24 mouse cellular contexts compared by ENCODE assay signal in genomic region chr2:120514181-120514580, GRCm38 (mm10).
"Had no signal": no experiment of that assay in that cellular context is flagged by ENCODE, and none has a peak within 500 bp of the region (broad histone marks: within the 10 kb centered on the region; RNA-seq: fewer than 3 reads in every experiment).

No protein-coding gene starts in this region.

- H3K27ac ChIP-seq: gastrocnemius, adult 2 months; heart, adult 2 months; hindbrain, embryonic 10.5 days; hindbrain, embryonic 12.5 days; hindbrain, embryonic 14.5 days; intestine, embryonic 15.5 days; layer of hippocampus, adult 2 months; left cerebral cortex, adult 2 months; limb, embryonic 10.5 days; limb, embryonic 12.5 days; liver, embryonic 13.5 days; liver, embryonic 15.5 days had no signal

- H3K27me3 ChIP-seq: heart, embryonic 12.5 days; hindbrain, embryonic 12.5 days; intestine, embryonic 15.5 days; limb, embryonic 12.5 days; liver, embryonic 13.5 days; liver, embryonic 15.5 days had no signal

- DNase-seq: gastrocnemius, adult 2 months; gastrocnemius, postnatal 10 days; gastrocnemius, postnatal 25 days; heart, adult 2 months; heart, postnatal 10 days; heart, postnatal 4 days; kidney, adult 18-20 months; kidney, adult 8-10 months; kidney, postnatal 10 days; kidney, postnatal 25 days; kidney, postnatal 4 days; liver; liver, embryonic 13.5 days; liver, postnatal 0 days had no signal

- H3K4me3 ChIP-seq: gastrocnemius, adult 2 months; heart, adult 2 months; heart, embryonic 12.5 days; hindbrain, embryonic 10.5 days; hindbrain, embryonic 12.5 days; intestine, embryonic 15.5 days; layer of hippocampus, adult 2 months; left cerebral cortex, adult 2 months; limb, embryonic 10.5 days; limb, embryonic 12.5 days; liver, embryonic 13.5 days; liver, embryonic 15.5 days had no signal

- H3K9ac ChIP-seq: heart, embryonic 12.5 days; hindbrain, embryonic 12.5 days; hindbrain, embryonic 14.5 days; intestine, embryonic 15.5 days; limb, embryonic 12.5 days; liver, embryonic 13.5 days; liver, embryonic 15.5 days; liver, postnatal 0 days had no signal

- H3K4me1 ChIP-seq: heart, embryonic 12.5 days; hindbrain, embryonic 10.5 days; hindbrain, embryonic 12.5 days; intestine, embryonic 15.5 days; limb, embryonic 10.5 days; limb, embryonic 12.5 days; liver, embryonic 13.5 days; liver, embryonic 15.5 days had no signal

- H3K9me3 ChIP-seq: heart, embryonic 12.5 days; hindbrain, embryonic 10.5 days; hindbrain, embryonic 12.5 days; intestine, embryonic 15.5 days; limb, embryonic 10.5 days; limb, embryonic 12.5 days; liver, embryonic 13.5 days; liver, embryonic 15.5 days had no signal
